9 mouse cellular contexts compared by ENCODE assay signal in genomic region chr7:64058282-64058872, GRCm38 (mm10).
DNase-seq lines count a peak whose midpoint lies in the region; ATAC-seq and TF ChIP-seq lines count a peak whose summit lies in the region.
"Had no signal": no experiment of that assay in that cellular context is flagged by ENCODE, and none has a peak within 500 bp of the region (broad histone marks: within the 10 kb centered on the region; RNA-seq: fewer than 3 reads in every experiment).

No protein-coding gene starts in this region.

- H3K27ac ChIP-seq in hindbrain, embryonic 13.5 days = no peak overlapping the region
- no peak overlapping the region for H3K27ac ChIP-seq in hindbrain, embryonic 16.5 days (ENCODE audit: low read depth, low read length)
- H3K27ac ChIP-seq in embryonic facial prominence, embryonic 11.5 days (replicated peaks; ENCODE audit: low read depth, low read length) = 0 out of 2 replicates have a peak overlapping the region, but pooled peaks have one; percentile 35
- peak overlapping the region; percentile 89 for H3K27ac ChIP-seq in liver, embryonic 16.5 days (ENCODE audit: low read length)
- H3K27ac ChIP-seq: hindbrain, embryonic 15.5 days had no signal

- no peaks in the 10 kb centered on the region for H3K9me3 ChIP-seq in hindbrain, embryonic 13.5 days
- no peaks in the 10 kb centered on the region for H3K9me3 ChIP-seq in hindbrain, embryonic 16.5 days (ENCODE audit: control insufficient read depth, low read length)
- peaks cover 4% of the 10 kb centered on the region; the same call in 1 of the 2 replicates for H3K9me3 ChIP-seq in E14TG2a.4 (ENCODE audit: low read length)
- no peaks in the 10 kb centered on the region for H3K9me3 ChIP-seq in embryonic facial prominence, embryonic 11.5 days (replicated peaks; ENCODE audit: control insufficient read depth, low read length)
- no peaks in the 10 kb centered on the region for H3K9me3 ChIP-seq in liver, embryonic 16.5 days (replicated peaks; ENCODE audit: control insufficient read depth, low read length)
- H3K9me3 ChIP-seq: hindbrain, embryonic 15.5 days had no signal

- DNase-seq in embryonic facial prominence, embryonic 11.5 days (ENCODE audit: low spot score) = no peak
- no peak for DNase-seq in kidney, postnatal 14 days

- no peaks in the 10 kb centered on the region for H3K27me3 ChIP-seq in hindbrain, embryonic 13.5 days
- no peaks in the 10 kb centered on the region for H3K27me3 ChIP-seq in hindbrain, embryonic 16.5 days (replicated peaks; ENCODE audit: control insufficient read depth, insufficient read depth, low read length)
- peaks cover 16% of the 10 kb centered on the region for H3K27me3 ChIP-seq in E14TG2a.4 (ENCODE audit: insufficient read depth, low read length)
- H3K27me3 ChIP-seq in embryonic facial prominence, embryonic 11.5 days (ENCODE audit: control insufficient read depth, insufficient read depth, low read length) = no peaks in the 10 kb centered on the region
- H3K27me3 ChIP-seq in liver, embryonic 16.5 days (ENCODE audit: control insufficient read depth, insufficient read depth, low read depth, low read length) = no peaks in the 10 kb centered on the region
- H3K27me3 ChIP-seq: hindbrain, embryonic 15.5 days had no signal

- no peak overlapping the region for H3K4me3 ChIP-seq in hindbrain, embryonic 13.5 days
- H3K4me3 ChIP-seq in hindbrain, embryonic 16.5 days (ENCODE audit: low read length) = no peak overlapping the region
- H3K4me3 ChIP-seq in E14TG2a.4 (replicated peaks; ENCODE audit: low read length) = 0 out of 2 replicates have a peak overlapping the region, but pooled peaks have one; percentile 20
- no peak overlapping the region for H3K4me3 ChIP-seq in embryonic facial prominence, embryonic 11.5 days (ENCODE audit: low read depth, low read length)
- H3K4me3 ChIP-seq in liver, embryonic 16.5 days (ENCODE audit: low read depth, low read length) = no peak overlapping the region
- H3K4me3 ChIP-seq: hindbrain, embryonic 15.5 days had no signal

- 53% methylated on average over 4 of the region's 4 CpGs for WGBS in hindbrain, embryonic 13.5 days
- 37% methylated on average over 4 of the region's 4 CpGs for WGBS in hindbrain, embryonic 16.5 days
- 33% methylated on average over 4 of the region's 4 CpGs for WGBS in embryonic facial prominence, embryonic 11.5 days
- WGBS in liver, embryonic 16.5 days (ENCODE audit: insufficient replicate concordance) = 13% methylated on average over 4 of the region's 4 CpGs

- 0 out of 2 replicates have a peak overlapping the region, but pooled peaks have one; percentile 13 for H3K9ac ChIP-seq in hindbrain, embryonic 13.5 days
- H3K9ac ChIP-seq in hindbrain, embryonic 16.5 days (ENCODE audit: low read depth, low read length) = no peak overlapping the region
- H3K9ac ChIP-seq in embryonic facial prominence, embryonic 11.5 days (replicated peaks; ENCODE audit: low read length) = no peak overlapping the region
- peak overlapping the region; percentile 59 for H3K9ac ChIP-seq in liver, embryonic 16.5 days (ENCODE audit: low read depth, low read length)
- H3K9ac ChIP-seq: hindbrain, embryonic 15.5 days had no signal

- no peaks in the 10 kb centered on the region for H3K36me3 ChIP-seq in hindbrain, embryonic 13.5 days
- no peaks in the 10 kb centered on the region for H3K36me3 ChIP-seq in hindbrain, embryonic 16.5 days (ENCODE audit: control insufficient read depth, insufficient read depth, low read length)
- H3K36me3 ChIP-seq in E14TG2a.4 (ENCODE audit: insufficient read depth, low read length) = no peaks in the 10 kb centered on the region
- no peaks in the 10 kb centered on the region for H3K36me3 ChIP-seq in embryonic facial prominence, embryonic 11.5 days (replicated peaks; ENCODE audit: control insufficient read depth, insufficient read depth, low read depth, low read length)
- no peaks in the 10 kb centered on the region for H3K36me3 ChIP-seq in liver, embryonic 16.5 days (ENCODE audit: control insufficient read depth, insufficient read depth)
- H3K36me3 ChIP-seq: hindbrain, embryonic 15.5 days had no signal

- TF ChIP-seq CTCF in E14TG2a.4 (conservative IDR thresholded peaks at IDR 0.05; ENCODE audit: low read length) = no peak

- ATAC-seq in hindbrain, embryonic 13.5 days (ENCODE audit: low FRiP score) = no peak
- ATAC-seq in hindbrain, embryonic 16.5 days = no peak
- ATAC-seq in embryonic facial prominence, embryonic 11.5 days (replicated peaks; ENCODE audit: insufficient number of reproducible peaks, low FRiP score, low TSS enrichment, low read depth) = no peak
- ATAC-seq in liver, embryonic 16.5 days (ENCODE audit: low read depth) = peak; percentile 35
- ATAC-seq in frontal cortex, adult (ENCODE audit: low TSS enrichment) = no peak
- ATAC-seq in cerebellum, adult (ENCODE audit: insufficient number of reproducible peaks, low FRiP score, low TSS enrichment) = no peak

- H3K4me1 ChIP-seq in hindbrain, embryonic 13.5 days (replicated peaks) = peaks cover 13% of the 10 kb centered on the region; the same call in 1 of the 2 replicates
- H3K4me1 ChIP-seq in hindbrain, embryonic 16.5 days (ENCODE audit: control insufficient read depth, insufficient read depth, low read depth, low read length) = no peaks in the 10 kb centered on the region
- peaks cover 32% of the 10 kb centered on the region for H3K4me1 ChIP-seq in E14TG2a.4 (replicated peaks; ENCODE audit: low read depth, low read length)
- H3K4me1 ChIP-seq in embryonic facial prominence, embryonic 11.5 days (ENCODE audit: control insufficient read depth, insufficient read depth, low read length) = no peaks in the 10 kb centered on the region; the same call in 1 of the 2 replicates
- peaks cover 31% of the 10 kb centered on the region for H3K4me1 ChIP-seq in liver, embryonic 16.5 days (ENCODE audit: control insufficient read depth, low read depth, low read length)

- H3K4me2 ChIP-seq in hindbrain, embryonic 13.5 days = no peak overlapping the region
- no peak overlapping the region for H3K4me2 ChIP-seq in hindbrain, embryonic 16.5 days (ENCODE audit: low read length)
- no peak overlapping the region for H3K4me2 ChIP-seq in embryonic facial prominence, embryonic 11.5 days (ENCODE audit: low read depth, low read length)
- peak overlapping the region; percentile 44 for H3K4me2 ChIP-seq in liver, embryonic 16.5 days (ENCODE audit: low read depth, low read length)
- H3K4me2 ChIP-seq: hindbrain, embryonic 15.5 days had no signal

Comparison
In these comparisons a context has a peak if more than half of its experiments do, and no peak if none do; other contexts are left out.
1. H3K9ac ChIP-seq: peak in hindbrain, embryonic 13.5 days (single experiment) and liver, embryonic 16.5 days (single experiment); none in hindbrain, embryonic 16.5 days (single experiment) and embryonic facial prominence, embryonic 11.5 days (single experiment).
2. H3K27ac ChIP-seq: peak in embryonic facial prominence, embryonic 11.5 days (single experiment) and liver, embryonic 16.5 days (single experiment); none in hindbrain, embryonic 13.5 days (single experiment) and hindbrain, embryonic 16.5 days (single experiment).